Mouse (Mus musculus) MEL (cell line): ENCODE measurements around the gene Slc7a11. TPM values are rescaled to one million over a fixed set of nuclear protein-coding genes. Genes with fewer than 3 reads are reported as not detected.

Source experiments
- DNase-seq: peaks from one replicate; pipeline ENCODE4 v3.0.0; 2011; ENCODE audit warnings: low read depth, low spot score
- H3K27ac ChIP-seq: 2 replicates; pipeline ENCODE4 v1.5.1; 2012; ENCODE audit warnings: low read depth, mild to moderate bottlenecking, control low read depth, low read length, moderate library complexity; ENCODE audit not compliant: control insufficient read depth
- H3K27me3 ChIP-seq, 2 experiments: fragments of 150-350 bp in 1 of 2; sonication (generic) in 1 of 2; 2 replicates each; pipeline ENCODE4 v1.6.1; 2012; ENCODE audit warnings: low read length in 2 of 2, mild to moderate bottlenecking in 2 of 2, improper control_type of control experiment in 1 of 2, moderate library complexity in 1 of 2; ENCODE audit not compliant: insufficient read depth in 2 of 2, control insufficient read depth in 1 of 2
- H3K36me3 ChIP-seq, 2 experiments: 2 replicates each; pipeline ENCODE4 v1.6.1; 2012 to 2014; ENCODE audit warnings: low read length in 2 of 2, improper control_type of control experiment in 1 of 2, inconsistent platforms in 1 of 2, mild to moderate bottlenecking in 1 of 2; ENCODE audit not compliant: insufficient read depth in 2 of 2, control insufficient read depth in 1 of 2
- H3K4me1 ChIP-seq, 2 experiments: fragments of 150-350 bp in 1 of 2; sonication (generic) in 1 of 2; 2 replicates each; pipeline ENCODE4 v1.6.1; 2012; ENCODE audit warnings: low read length in 2 of 2, improper control_type of control experiment in 1 of 2, mild to moderate bottlenecking in 1 of 2; ENCODE audit not compliant: insufficient read depth in 2 of 2, control insufficient read depth in 1 of 2
- H3K4me3 ChIP-seq, 2 experiments: fragments of 150-350 bp in 1 of 2; sonication (generic) in 1 of 2; 2 replicates each; pipeline ENCODE4 v1.5.1; 2012; ENCODE audit warnings: low read depth in 2 of 2, low read length in 2 of 2, mild to moderate bottlenecking in 2 of 2, moderate library complexity in 2 of 2, control low read depth in 1 of 2, improper control_type of control experiment in 1 of 2; ENCODE audit not compliant: control insufficient read depth in 1 of 2, insufficient read depth in 1 of 2
- H3K79me2 ChIP-seq: 2 replicates; pipeline ENCODE4 v1.6.1; 2012; ENCODE audit warnings: mild to moderate bottlenecking, low read length, moderate library complexity; ENCODE audit not compliant: control insufficient read depth, poor library complexity, insufficient read depth
- H3K9ac ChIP-seq: 2 replicates; pipeline ENCODE4 v1.6.1; 2012; ENCODE audit warnings: low read depth, mild to moderate bottlenecking, control low read depth, low read length, moderate library complexity; ENCODE audit not compliant: control insufficient read depth, poor library complexity, severe bottlenecking
- H3K9me3 ChIP-seq: fragments of 150-350 bp; sonication (generic); replicated peaks from 2 replicates; pipeline ENCODE4 v1.6.1; 2012; ENCODE audit warnings: mild to moderate bottlenecking, low read length, improper control_type of control experiment, moderate library complexity; ENCODE audit not compliant: insufficient read depth
- CTCF ChIP-seq, 3 experiments: IDR thresholded peaks in 2 of 3; conservative IDR thresholded peaks in 1 of 3; 2 replicates each; pipeline ENCODE4 v1.5.1; 2011 to 2012; ENCODE audit warnings: low read length in 3 of 3, low read depth in 2 of 3, mild to moderate bottlenecking in 2 of 3, improper control_type of control experiment in 1 of 3, inconsistent platforms in 1 of 3, mixed read lengths in 1 of 3, moderate library complexity in 1 of 3; ENCODE audit not compliant: control insufficient read depth in 1 of 3, insufficient read depth in 1 of 3, poor library complexity in 1 of 3, severe bottlenecking in 1 of 3
- E2F4 ChIP-seq: IDR thresholded peaks from 2 replicates; pipeline ENCODE4 v1.6.1; 2011; ENCODE audit warnings: low read depth, low read length, improper control_type of control experiment, borderline replicate concordance
- ETS1 ChIP-seq: IDR thresholded peaks from 2 replicates; pipeline ENCODE4 v1.6.1; 2012; ENCODE audit warnings: low read depth, mild to moderate bottlenecking, inconsistent platforms, low read length, improper control_type of control experiment, moderate library complexity
- GATA1 ChIP-seq: IDR thresholded peaks from 2 replicates; pipeline ENCODE4 v1.6.1; 2011; ENCODE audit warnings: low read depth, low read length, improper control_type of control experiment
- HCFC1 ChIP-seq: IDR thresholded peaks from 2 replicates; pipeline ENCODE4 v1.6.1; 2012; ENCODE audit warnings: low read depth, mild to moderate bottlenecking, inconsistent platforms, low read length, improper control_type of control experiment, moderate library complexity
- MXI1 ChIP-seq: IDR thresholded peaks from 2 replicates; pipeline ENCODE4 v1.6.1; 2011; ENCODE audit warnings: mild to moderate bottlenecking, low read depth, low read length, improper control_type of control experiment
- MYB ChIP-seq: IDR thresholded peaks from 2 replicates; pipeline ENCODE4 v1.6.1; 2011; ENCODE audit warnings: mild to moderate bottlenecking, low read depth, low read length, improper control_type of control experiment
- POLR2A ChIP-seq, 2 experiments: IDR thresholded peaks; 2 replicates each; pipeline ENCODE4 v1.6.1; 2011 to 2012; ENCODE audit warnings: low read length in 2 of 2, mild to moderate bottlenecking in 2 of 2, control low read depth in 1 of 2, improper control_type of control experiment in 1 of 2, low read depth in 1 of 2, moderate library complexity in 1 of 2; ENCODE audit not compliant: control insufficient read depth in 1 of 2, insufficient read depth in 1 of 2, poor library complexity in 1 of 2
- RAD21 ChIP-seq: IDR thresholded peaks from 2 replicates; pipeline ENCODE4 v1.6.1; 2011; ENCODE audit warnings: mild to moderate bottlenecking, low read depth, low read length, improper control_type of control experiment
- SIN3A ChIP-seq: IDR thresholded peaks from 2 replicates; pipeline ENCODE4 v1.6.1; 2012; ENCODE audit warnings: low read length, improper control_type of control experiment, inconsistent platforms
- SMC3 ChIP-seq: IDR thresholded peaks from 2 replicates; pipeline ENCODE4 v1.6.1; 2011; ENCODE audit warnings: low read depth, low read length, improper control_type of control experiment
- USF1 ChIP-seq: IDR thresholded peaks from 2 replicates; pipeline ENCODE4 v1.6.1; 2014; ENCODE audit warnings: low read depth, mild to moderate bottlenecking, inconsistent platforms, low read length, improper control_type of control experiment, moderate library complexity
- ZKSCAN1 ChIP-seq: IDR thresholded peaks from 2 replicates; pipeline ENCODE4 v1.6.1; 2012; ENCODE audit warnings: low read depth, mild to moderate bottlenecking, inconsistent platforms, low read length, improper control_type of control experiment, moderate library complexity
- polyA plus RNA-seq, 2 experiments: library from polyadenylated mRNA; stranded (reverse) in 1 of 2; unstranded in 1 of 2; fragments of >175 nt in 1 of 2; fragments of >200 nt in 1 of 2; gene quantifications; 2 replicates each; pipeline versions ENCODE4 v1.2.1 to v1.2.4; 2012; ENCODE audit warnings: low replicate concordance in 2 of 2, low read depth in 1 of 2; ENCODE audit not compliant: insufficient read length in 2 of 2, insufficient read depth in 1 of 2, missing spikeins in 1 of 2
- total RNA-seq: library from RNA; depleted of rRNA; stranded (reverse); fragments of 300-350 nt; gene quantifications from 2 replicates; pipeline ENCODE4 v1.2.3, GENCODE M21; 2012

Slc7a11 gene
- total and polyA plus RNA-seq, 3 experiments: 0.69 to 3.3 TPM; not detected in 1

DNA sequence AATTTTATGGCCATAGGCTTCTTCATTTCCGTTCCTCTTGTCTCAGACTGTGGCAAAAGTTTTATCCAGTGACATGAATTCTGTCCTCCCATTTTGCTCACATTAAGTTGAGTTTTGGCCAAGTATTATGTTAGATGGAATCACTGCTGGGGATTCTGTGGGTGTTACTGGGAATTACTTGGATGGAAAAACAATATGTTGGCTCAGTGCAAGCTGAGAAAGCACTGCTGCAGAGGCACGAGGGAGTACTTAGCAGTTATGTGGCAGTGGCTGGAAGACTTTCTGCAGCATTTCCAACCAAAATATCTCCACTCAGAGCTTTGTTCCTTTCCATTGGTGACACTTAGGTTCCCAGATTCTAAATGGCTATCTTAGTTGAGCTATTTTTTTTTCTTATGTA, 556.1 kb downstream of the Slc7a11 start:
- Histone ChIP-seq H3K79me2 (no peaks in the 10 kb centered on the region), H3K27ac (no peak overlapping the region), H3K4me1 (no peaks in the 10 kb centered on the region), H3K27me3 (no peaks in the 10 kb centered on the region), H3K4me3 (no peak overlapping the region), H3K9ac (no peak overlapping the region), H3K36me3 (no peaks in the 10 kb centered on the region), H3K9me3 (no peaks in the 10 kb centered on the region)
- DNase-seq: no peak
- TF ChIP-seq SIN3A (no peak), RAD21 (no peak)

DNA sequence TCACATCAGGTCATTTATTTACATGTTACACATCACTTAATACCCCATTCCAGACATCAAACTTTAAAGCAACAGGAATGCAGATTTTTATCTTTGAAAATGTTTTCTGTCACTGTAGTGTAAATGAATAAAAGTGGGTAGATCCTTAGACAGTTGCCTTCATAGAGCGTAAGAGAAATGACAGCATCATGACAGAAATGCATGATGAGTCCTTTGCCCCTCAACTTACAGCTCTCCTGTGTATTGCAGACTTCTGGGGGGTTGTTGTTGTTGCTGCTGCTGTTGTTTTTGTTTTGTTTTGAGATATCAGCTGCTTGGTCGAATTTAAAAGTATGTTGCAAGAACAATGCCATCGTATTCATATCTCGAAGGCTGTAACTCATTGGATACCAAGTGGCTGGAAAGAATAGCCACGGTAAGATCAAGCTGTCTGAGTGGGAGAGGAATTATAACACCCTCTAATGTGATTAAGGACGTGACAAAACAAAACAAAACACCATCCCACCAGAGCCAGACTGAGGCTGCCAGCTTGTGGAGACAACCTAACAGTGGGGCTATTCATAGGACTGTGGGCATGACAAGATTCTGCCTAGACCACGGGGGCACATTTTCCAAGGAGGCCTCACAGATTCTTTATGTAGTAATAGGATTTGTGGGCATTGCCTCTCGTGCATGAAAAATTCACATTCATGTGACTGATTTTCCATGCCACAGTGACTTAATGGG, 557.0 kb downstream of the Slc7a11 start:
- Histone ChIP-seq H3K36me3 (no peaks in the 10 kb centered on the region), H3K4me1 (no peaks in the 10 kb centered on the region), H3K9me3 (no peaks in the 10 kb centered on the region), H3K9ac (no peak overlapping the region), H3K27ac (no peak overlapping the region), H3K4me3 (no peak overlapping the region), H3K27me3 (no peaks in the 10 kb centered on the region), H3K79me2 (no peaks in the 10 kb centered on the region)
- no peak for DNase-seq
- TF ChIP-seq MXI1 (no peak), SMC3 (no peak), E2F4 (no peak), HCFC1 (no peak), ETS1 (no peak)
- TF ChIP-seq, all 39 proteins: peak for 0

DNA sequence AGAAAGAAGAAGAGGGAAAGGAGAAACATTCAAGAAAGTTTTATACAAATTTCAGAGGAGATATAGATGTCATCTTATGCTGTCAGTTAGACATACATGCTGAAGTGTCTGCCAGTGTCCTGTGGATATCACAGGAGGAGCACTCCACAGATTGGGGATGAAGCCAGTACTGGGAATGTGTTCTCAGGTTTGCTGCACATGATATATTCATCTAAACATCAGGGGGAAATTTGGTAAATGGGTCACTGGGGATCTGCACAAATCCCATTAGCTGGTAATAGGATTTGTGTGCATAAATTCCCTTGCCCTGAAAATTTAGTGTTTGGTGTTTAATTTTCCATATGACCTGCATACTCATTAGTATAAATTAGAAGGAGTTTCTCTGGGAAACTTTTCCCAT, 562.9 kb downstream of the Slc7a11 start:
- no peaks in the 10 kb centered on the region for H3K36me3 ChIP-seq
- no peak overlapping the region for H3K4me3 ChIP-seq
- TF ChIP-seq GATA1 (no peak), MYB (no peak), ZKSCAN1 (no peak), USF1 (no peak), POLR2A (IDR thresholded peaks at IDR 0.05; ENCODE audit: control insufficient read depth in 1 of 2, insufficient read depth in 1 of 2, low read depth in 1 of 2, low read length in 2 of 2, poor library complexity in 1 of 2) (no peak), CTCF (IDR thresholded peaks at IDR 0.05 in 2 of 3, conservative IDR thresholded peaks at IDR 0.05 in 1 of 3; ENCODE audit: control insufficient read depth in 1 of 3, insufficient read depth in 1 of 3, low read depth in 2 of 3, low read length in 3 of 3, poor library complexity in 1 of 3, severe bottlenecking in 1 of 3) (no peak), SMC3 (no peak)
- no peaks in the 10 kb centered on the region for H3K79me2 ChIP-seq
- no peaks in the 10 kb centered on the region for H3K4me1 ChIP-seq
- DNase-seq: no peak
- no peaks in the 10 kb centered on the region for H3K27me3 ChIP-seq
- H3K9ac ChIP-seq: no peak overlapping the region
- no peaks in the 10 kb centered on the region for H3K9me3 ChIP-seq
- no peak overlapping the region for H3K27ac ChIP-seq
